In genomic region chr15:79328939-79329275, GRCm38 (mm10) we compare ENCODE assay signal across 7 mouse cellular contexts. TPM values are rescaled to one million over a fixed set of nuclear protein-coding genes. Genes with fewer than 3 reads are reported as not detected.
DNase-seq lines count a peak whose midpoint lies in the region; ATAC-seq lines count a peak whose summit lies in the region.

No protein-coding gene starts in this region.

- peak overlapping the region; percentile 84; the same call in 1 of the 2 replicates for H3K4me2 ChIP-seq in kidney, embryonic 16.5 days (replicated peaks; ENCODE audit: low read depth, low read length)
- no peak overlapping the region for H3K4me2 ChIP-seq in hindbrain, embryonic 11.5 days (replicated peaks; ENCODE audit: low read depth, low read length)
- H3K4me2 ChIP-seq in midbrain, embryonic 13.5 days (replicated peaks) = peak overlapping the region; percentile 74; the same call in 1 of the 2 replicates

- no peak overlapping the region for H3K4me3 ChIP-seq in kidney, embryonic 16.5 days (ENCODE audit: low read length)
- H3K4me3 ChIP-seq in hindbrain, embryonic 11.5 days (ENCODE audit: low read depth, low read length) = no peak overlapping the region
- H3K4me3 ChIP-seq in midbrain, embryonic 13.5 days (replicated peaks) = no peak overlapping the region

- peaks cover 28% of the 10 kb centered on the region for H3K4me1 ChIP-seq in kidney, embryonic 16.5 days (ENCODE audit: insufficient read depth, low read length)
- H3K4me1 ChIP-seq in hindbrain, embryonic 11.5 days (replicated peaks; ENCODE audit: control insufficient read depth, insufficient read depth, low read length) = 0 out of 2 replicates have a peak, but pooled peaks cover 4% of the 10 kb centered on the region
- peaks cover 27% of the 10 kb centered on the region for H3K4me1 ChIP-seq in midbrain, embryonic 13.5 days (replicated peaks)

- DNase-seq in kidney, postnatal 10 days = no peak
- peak; percentile 44 for DNase-seq in MEL-GATA-1-ER (ENCODE audit: extremely low read depth, low read depth)
- peak; percentile 37 for DNase-seq in hindbrain, embryonic 11.5 days (ENCODE audit: low spot score)
- DNase-seq in yolk sac, embryonic 10.5 days (ENCODE audit: low spot score) = no peak
- no peak for DNase-seq in urinary bladder, adult 2 months (ENCODE audit: low spot score)

- no peak overlapping the region; the same call in 1 of the 2 replicates for H3K27ac ChIP-seq in kidney, embryonic 16.5 days (ENCODE audit: low read length)
- H3K27ac ChIP-seq in hindbrain, embryonic 11.5 days (ENCODE audit: low read depth, low read length) = no peak overlapping the region
- no peak overlapping the region for H3K27ac ChIP-seq in midbrain, embryonic 13.5 days

- H3K36me3 ChIP-seq in kidney, embryonic 16.5 days (ENCODE audit: insufficient read depth, low read length) = no peaks in the 10 kb centered on the region
- no peaks in the 10 kb centered on the region for H3K36me3 ChIP-seq in hindbrain, embryonic 11.5 days (ENCODE audit: control insufficient read depth, insufficient read depth, low read length)
- H3K36me3 ChIP-seq in midbrain, embryonic 13.5 days = no peaks in the 10 kb centered on the region

- H3K9me3 ChIP-seq in kidney, embryonic 16.5 days (ENCODE audit: low read length) = no peaks in the 10 kb centered on the region
- H3K9me3 ChIP-seq in hindbrain, embryonic 11.5 days (ENCODE audit: control insufficient read depth, low read length) = no peaks in the 10 kb centered on the region
- no peaks in the 10 kb centered on the region for H3K9me3 ChIP-seq in midbrain, embryonic 13.5 days

- no peaks in the 10 kb centered on the region for H3K27me3 ChIP-seq in kidney, embryonic 16.5 days (ENCODE audit: insufficient read depth, low read length)
- no peaks in the 10 kb centered on the region for H3K27me3 ChIP-seq in hindbrain, embryonic 11.5 days (ENCODE audit: control insufficient read depth, insufficient read depth, low read length)
- H3K27me3 ChIP-seq in midbrain, embryonic 13.5 days = no peaks in the 10 kb centered on the region

- no peak for ATAC-seq in kidney, embryonic 16.5 days (ENCODE audit: low FRiP score, low TSS enrichment)
- no peak for ATAC-seq in hindbrain, embryonic 11.5 days (ENCODE audit: low FRiP score)
- no peak for ATAC-seq in midbrain, embryonic 13.5 days

- no peak overlapping the region for H3K9ac ChIP-seq in kidney, embryonic 16.5 days (replicated peaks; ENCODE audit: low read length)
- no peak overlapping the region for H3K9ac ChIP-seq in hindbrain, embryonic 11.5 days (ENCODE audit: low read depth, low read length)
- H3K9ac ChIP-seq in midbrain, embryonic 13.5 days (replicated peaks) = no peak overlapping the region

- 92% methylated on average over 4 of the region's 4 CpGs for WGBS in kidney, embryonic 16.5 days
- 92% methylated on average over 4 of the region's 4 CpGs for WGBS in hindbrain, embryonic 11.5 days
- 93% methylated on average over 4 of the region's 4 CpGs for WGBS in midbrain, embryonic 13.5 days

RNA-seq across cellular contexts. Expression of gene Pla2g6, which starts 0.7 kb away (rescaled TPM):
- polyA plus RNA-seq in kidney, embryonic 16.5 days (2015; fragmentation: Nextera tagmentation; extraction: Ambion mirVana) = 18.3 and 21.1 TPM in 2 replicates
- 18.0 and 20.4 TPM in 2 replicates for polyA plus RNA-seq in hindbrain, embryonic 11.5 days (2014; fragmentation: Nextera tagmentation; extraction: Ambion mirVana)
- 37.5 and 43.3 TPM in 2 replicates for polyA plus RNA-seq in midbrain, embryonic 13.5 days (2015; fragmentation: Nextera tagmentation; extraction: Ambion mirVana)
- 20.5 and 20.6 TPM in 2 replicates for polyA plus RNA-seq in urinary bladder, adult 2 months (2012; rRNA removed)

RNA-seq across cellular contexts. Expression of gene Maff, which starts 17.5 kb away (rescaled TPM):
- 3.7 and 4.0 TPM in 2 replicates for polyA plus RNA-seq in kidney, embryonic 16.5 days (2015; fragmentation: Nextera tagmentation; extraction: Ambion mirVana)
- polyA plus RNA-seq in hindbrain, embryonic 11.5 days (2014; fragmentation: Nextera tagmentation; extraction: Ambion mirVana) = 1.6 and 1.8 TPM in 2 replicates
- polyA plus RNA-seq in midbrain, embryonic 13.5 days (2015; fragmentation: Nextera tagmentation; extraction: Ambion mirVana) = 0.76 and 0.79 TPM in 2 replicates
- 11.0 and 13.0 TPM in 2 replicates for polyA plus RNA-seq in urinary bladder, adult 2 months (2012; rRNA removed)

RNA-seq across cellular contexts. Expression of gene Baiap2l2, which starts 43.6 kb away (rescaled TPM):
- polyA plus RNA-seq in kidney, embryonic 16.5 days (2015; fragmentation: Nextera tagmentation; extraction: Ambion mirVana) = 12.5 and 17.7 TPM in 2 replicates
- 1.4 and 1.5 TPM in 2 replicates for polyA plus RNA-seq in hindbrain, embryonic 11.5 days (2014; fragmentation: Nextera tagmentation; extraction: Ambion mirVana)
- 0.72 and 1.4 TPM in 2 replicates for polyA plus RNA-seq in midbrain, embryonic 13.5 days (2015; fragmentation: Nextera tagmentation; extraction: Ambion mirVana)
- 4.5 and 4.8 TPM in 2 replicates for polyA plus RNA-seq in urinary bladder, adult 2 months (2012; rRNA removed)

Comparison
In these comparisons a context has a peak if more than half of its experiments do, and no peak if none do; other contexts are left out.
1. DNase-seq: peak in MEL-GATA-1-ER (single experiment) and hindbrain, embryonic 11.5 days (single experiment); none in kidney, postnatal 10 days (single experiment), yolk sac, embryonic 10.5 days (single experiment) and urinary bladder, adult 2 months (single experiment).